Mouse (Mus musculus) MEL (cell line): Measurements from ENCODE around the gene Ddx1.

Source experiments
- GABPA ChIP-seq: IDR thresholded peaks from 2 replicates; pipeline ENCODE4 v1.6.1; 2012; ENCODE audit warnings: low read depth, mild to moderate bottlenecking, inconsistent platforms, low read length, improper control_type of control experiment, moderate library complexity
- MEF2A ChIP-seq: IDR thresholded peaks from 2 replicates; pipeline ENCODE4 v1.6.1; 2014; ENCODE audit warnings: low read depth, mild to moderate bottlenecking, inconsistent platforms, low read length, improper control_type of control experiment; ENCODE audit not compliant: poor library complexity, insufficient replicate concordance, severe bottlenecking; ENCODE audit errors: extremely low read depth
- POLR2A ChIP-seq, 2 experiments: IDR thresholded peaks; 2 replicates each; pipeline ENCODE4 v1.6.1; 2011 to 2012; ENCODE audit warnings: low read length in 2 of 2, mild to moderate bottlenecking in 2 of 2, control low read depth in 1 of 2, improper control_type of control experiment in 1 of 2, low read depth in 1 of 2, moderate library complexity in 1 of 2; ENCODE audit not compliant: control insufficient read depth in 1 of 2, insufficient read depth in 1 of 2, poor library complexity in 1 of 2
- POLR2AphosphoS5 ChIP-seq: IDR thresholded peaks from 2 replicates; pipeline ENCODE4 v1.6.1; 2012; ENCODE audit warnings: low read depth, borderline replicate concordance, mild to moderate bottlenecking, inconsistent platforms, low read length, moderate library complexity, mixed read lengths

DNA sequence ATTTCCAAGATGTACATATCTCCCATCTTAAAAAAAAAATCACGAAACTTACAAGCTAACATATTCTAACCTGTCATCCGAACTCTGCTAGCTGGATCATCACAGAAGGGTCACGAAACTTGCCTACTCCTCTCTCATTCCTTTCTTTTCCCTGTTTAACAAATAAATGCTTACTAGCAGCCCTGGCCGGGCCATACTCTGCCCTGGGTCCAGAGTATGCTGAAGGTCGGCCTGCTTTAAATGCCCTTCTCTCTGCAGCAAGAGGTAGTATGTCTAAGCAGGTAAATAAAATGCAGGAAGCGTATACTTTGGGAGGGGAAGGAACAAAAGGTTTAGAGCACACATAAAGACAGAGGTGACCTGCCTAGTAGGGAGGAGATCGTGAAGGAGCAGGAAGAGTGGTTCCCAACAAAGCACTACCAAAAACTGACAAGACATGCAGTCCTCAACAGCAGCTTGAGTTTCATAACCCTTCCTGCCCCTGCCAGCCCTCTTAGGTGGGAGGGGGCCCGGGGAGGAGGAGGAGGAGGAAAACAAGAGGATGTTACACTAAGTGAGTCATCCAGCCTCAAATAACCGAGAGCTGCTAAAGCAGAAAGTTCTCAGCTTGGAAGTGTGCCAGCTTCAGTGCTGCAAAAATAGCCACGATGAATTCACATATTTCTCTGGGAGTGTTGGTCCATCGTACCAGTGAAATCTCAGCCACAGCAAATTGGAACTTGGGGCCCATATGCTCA, 37.1 kb downstream of the Ddx1 start:
- TF ChIP-seq POLR2A (IDR thresholded peaks at IDR 0.05; ENCODE audit: control insufficient read depth in 1 of 2, insufficient read depth in 1 of 2, low read depth in 1 of 2, low read length in 2 of 2, poor library complexity in 1 of 2): no peak
- TF ChIP-seq GABPA: no peak
- no peak for TF ChIP-seq POLR2AphosphoS5
- TF ChIP-seq MEF2A: no peak
